Mouse (Mus musculus) splenic B cell, adult 2 months (primary cell): ENCODE results near the gene Sipa1l2.

Experiments used
- DNase-seq: peaks from one replicate; pipeline ENCODE4 v3.0.0-alpha.2; 2011; ENCODE audit warnings: low read depth, low spot score
- H3K27me3 ChIP-seq: 2 replicates; pipeline ENCODE4 v1.6.1; 2012; ENCODE audit warnings: mild to moderate bottlenecking, low read length, moderate library complexity, mixed read lengths; ENCODE audit not compliant: control insufficient read depth, poor library complexity, insufficient read depth, severe bottlenecking
- H3K36me3 ChIP-seq: 2 replicates; pipeline ENCODE4 v1.6.1; 2012; ENCODE audit warnings: mild to moderate bottlenecking, low read length, moderate library complexity, mixed read lengths; ENCODE audit not compliant: control insufficient read depth, poor library complexity, insufficient read depth, severe bottlenecking

Gene Sipa1l2

DNA sequence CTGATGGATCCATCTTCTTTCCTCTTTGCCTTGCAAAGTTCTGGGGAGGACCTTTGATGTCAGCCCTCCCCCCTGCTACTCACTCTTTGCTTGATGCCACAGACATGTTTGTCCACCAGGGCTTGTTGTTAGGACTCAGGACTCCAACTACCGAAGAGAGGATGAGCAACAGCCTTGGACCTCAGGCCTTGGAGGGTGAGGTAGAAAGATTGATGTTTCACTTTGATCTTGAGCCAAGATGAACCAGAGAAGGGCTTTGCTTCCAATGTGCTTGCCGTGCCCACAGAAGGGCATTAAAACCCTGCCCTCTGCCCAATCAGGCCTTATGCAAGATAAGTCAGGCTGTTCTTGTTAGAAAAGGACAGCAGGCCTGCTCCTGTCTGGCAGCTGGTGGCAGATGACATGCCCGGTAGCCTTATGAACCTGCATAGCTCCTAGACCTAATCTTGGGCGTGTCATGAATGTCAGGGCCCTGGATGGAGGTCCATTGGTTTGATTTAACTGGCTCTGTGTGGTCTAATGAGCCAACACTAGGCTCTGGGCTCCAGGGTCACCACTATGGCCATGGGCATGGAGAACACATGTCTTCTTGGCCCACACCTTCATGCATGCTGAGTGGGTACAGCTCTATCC is 184.9 kb downstream of the Sipa1l2 start:
- no peak for DNase-seq
- no peaks in the 10 kb centered on the region for H3K27me3 ChIP-seq
- no peaks in the 10 kb centered on the region for H3K36me3 ChIP-seq

DNA sequence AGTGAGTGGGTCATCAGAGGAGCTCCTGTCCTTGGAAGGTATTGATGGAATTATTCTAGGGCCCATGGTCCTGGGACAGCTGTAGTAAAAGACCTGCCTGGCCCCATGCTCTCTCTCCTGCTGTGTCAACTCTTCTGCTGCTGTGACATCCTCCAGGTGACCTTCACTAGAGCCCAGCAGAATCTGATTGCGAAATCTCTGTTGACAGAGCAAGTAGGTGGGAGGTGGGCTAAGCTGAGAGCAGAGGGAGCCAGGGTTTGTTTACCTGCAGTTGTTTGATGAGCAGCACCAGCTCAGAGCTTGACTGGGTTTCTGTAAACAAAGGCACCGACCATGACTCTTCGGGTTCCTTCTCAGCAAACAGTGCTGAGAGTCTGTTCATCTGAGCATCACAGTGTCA is 187.9 kb downstream of the Sipa1l2 start:
- H3K36me3 ChIP-seq, result no peaks in the 10 kb centered on the region
- DNase-seq, result no peak
- H3K27me3 ChIP-seq, result no peaks in the 10 kb centered on the region

DNA sequence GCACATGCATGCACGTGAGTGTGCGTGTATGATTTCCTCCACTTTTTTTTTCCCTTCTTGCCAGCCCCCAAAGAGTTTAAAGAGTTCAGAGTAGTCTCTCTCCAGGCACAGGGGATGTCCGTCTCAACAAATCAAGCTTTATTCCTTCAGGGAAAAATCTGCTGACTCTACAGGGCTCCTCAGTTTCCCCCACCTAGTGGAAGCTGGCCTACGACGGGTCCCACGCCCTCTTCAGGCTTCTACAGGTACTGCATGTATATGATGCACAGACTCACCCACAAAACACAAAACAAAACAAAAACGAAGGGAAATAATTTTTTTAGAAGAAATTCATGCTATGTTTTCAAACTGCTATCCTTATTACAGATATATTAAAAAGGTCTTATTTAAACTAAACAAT is 189.7 kb downstream of the Sipa1l2 start:
- DNase-seq, result no peak
- no peaks in the 10 kb centered on the region for H3K27me3 ChIP-seq

DNA sequence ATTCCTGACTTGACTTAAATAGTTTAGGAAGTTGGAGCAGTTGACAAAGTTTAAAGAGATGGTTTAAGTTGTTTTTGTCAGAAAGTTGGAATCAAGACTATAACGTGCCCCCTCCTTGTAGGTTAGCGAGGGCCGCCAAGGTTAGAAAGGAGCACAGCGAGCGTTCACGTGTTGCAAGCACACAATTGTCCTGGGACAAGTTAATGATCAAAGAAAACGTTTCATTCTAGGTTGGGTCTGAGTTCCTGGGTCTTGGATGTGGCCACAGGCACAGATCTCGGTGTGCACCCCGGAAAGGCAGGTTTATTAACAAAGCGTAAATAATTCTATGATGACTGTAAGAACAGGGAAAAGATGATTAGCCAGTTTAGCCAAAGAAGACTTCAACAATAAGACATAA is 190.5 kb downstream of the Sipa1l2 start:
- no peak for DNase-seq
- Histone ChIP-seq H3K36me3 (no peaks in the 10 kb centered on the region), H3K27me3 (no peaks in the 10 kb centered on the region)

More for the DNA sequence above, 189.7 kb downstream of the Sipa1l2 start:
- no peaks in the 10 kb centered on the region for H3K36me3 ChIP-seq

DNA sequence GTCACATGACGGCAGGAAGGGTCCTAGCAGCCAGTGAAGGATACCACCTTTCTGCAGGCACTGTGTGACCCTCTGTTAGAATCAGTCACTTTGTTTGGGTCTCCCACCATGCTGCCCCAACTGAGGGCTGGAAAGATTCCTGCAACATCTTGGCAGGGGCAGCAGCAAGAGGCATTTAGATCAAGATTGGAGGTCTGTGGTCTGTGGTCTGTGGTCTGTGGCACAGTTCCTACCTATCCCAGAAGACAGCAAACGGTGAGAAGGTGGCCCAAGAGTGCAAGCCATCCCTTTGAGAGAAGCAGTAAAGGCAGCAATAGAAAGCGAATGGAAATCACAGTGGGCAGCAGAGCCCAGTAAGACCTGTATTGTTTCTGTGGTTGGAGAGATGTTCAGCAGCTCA is 191.9 kb downstream of the Sipa1l2 start:
- no peak for DNase-seq
- Histone ChIP-seq H3K27me3 (no peaks in the 10 kb centered on the region), H3K36me3 (no peaks in the 10 kb centered on the region)

DNA sequence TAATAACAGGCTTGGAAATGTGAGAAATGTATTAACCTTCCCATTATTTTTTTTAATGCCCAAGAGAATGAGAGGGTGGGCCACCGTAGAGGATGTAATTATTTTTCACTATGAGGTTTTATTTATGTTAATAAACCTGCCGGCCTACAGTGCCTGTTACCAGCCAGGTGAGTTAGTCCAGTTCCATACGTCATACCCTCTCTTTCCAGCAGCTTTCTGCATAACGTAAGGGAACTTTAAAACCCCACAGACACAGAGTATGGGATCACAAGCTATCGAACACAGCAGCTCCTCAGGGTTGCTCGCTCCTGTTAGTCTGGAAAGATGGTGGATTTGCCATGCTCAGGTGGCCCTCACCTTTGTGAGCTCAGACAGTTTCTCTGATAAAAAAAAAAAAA is 193.2 kb downstream of the Sipa1l2 start:
- Histone ChIP-seq H3K27me3 (no peaks in the 10 kb centered on the region), H3K36me3 (no peaks in the 10 kb centered on the region)
- DNase-seq, result no peak

DNA sequence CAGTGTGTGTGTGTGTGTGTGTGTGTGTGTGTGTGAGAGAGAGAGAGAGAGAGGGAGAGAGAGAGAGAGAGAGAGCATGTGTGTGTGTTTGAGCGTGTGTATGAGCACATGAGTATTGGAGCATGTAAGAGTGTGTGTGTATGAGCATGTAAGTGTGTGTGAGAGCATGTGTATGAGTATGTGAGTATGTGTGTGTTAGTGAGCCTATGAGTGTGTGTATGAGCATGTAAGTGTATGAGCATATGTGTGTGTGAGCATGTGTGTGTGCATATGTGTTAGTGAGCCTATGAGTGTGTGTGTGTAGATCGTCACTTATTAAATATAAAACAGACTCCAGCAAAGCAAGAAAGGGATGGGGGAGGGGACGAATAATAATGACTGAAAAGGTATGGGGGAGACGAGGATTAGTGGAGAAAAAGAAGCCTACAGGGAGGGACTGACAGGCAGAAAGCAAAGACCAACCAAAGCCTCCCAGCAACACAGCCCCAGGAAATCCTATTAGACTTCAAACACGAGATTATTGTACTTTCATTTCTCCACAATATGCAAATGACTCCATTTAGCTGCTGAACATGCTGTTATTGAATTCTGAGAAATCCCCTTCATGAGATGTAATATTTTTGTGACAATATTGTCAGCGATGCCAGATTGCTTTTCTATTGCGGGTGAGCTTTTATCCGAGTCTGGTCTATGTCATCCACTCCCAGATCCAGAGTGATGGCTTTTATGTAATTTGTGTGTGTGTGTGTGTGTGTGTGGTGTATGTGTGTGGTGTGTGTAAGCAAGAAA is 193.8 kb downstream of the Sipa1l2 start:
- Histone ChIP-seq H3K36me3 (no peaks in the 10 kb centered on the region), H3K27me3 (no peaks in the 10 kb centered on the region)
- DNase-seq, result no peak

DNA sequence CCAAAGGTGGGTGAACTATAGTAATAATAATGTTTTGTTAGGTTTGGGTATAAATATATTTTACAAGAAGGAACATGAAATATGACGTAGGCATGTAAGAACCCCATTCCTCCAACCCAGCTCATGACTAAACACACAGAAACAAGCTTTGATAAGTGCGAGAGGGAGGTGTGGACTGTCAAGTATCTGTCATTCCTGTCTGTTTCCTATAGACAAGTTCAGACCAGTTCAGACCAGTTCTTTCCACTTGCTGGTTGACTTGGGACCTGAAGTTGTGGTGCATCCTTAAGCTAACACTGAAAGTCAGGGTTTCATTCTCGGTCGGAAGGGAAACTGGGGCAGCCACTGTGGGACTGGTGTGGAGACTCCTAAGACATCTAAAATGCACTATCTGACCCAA is 197.0 kb downstream of the Sipa1l2 start:
- DNase-seq, result no peak
- no peaks in the 10 kb centered on the region for H3K27me3 ChIP-seq
- no peaks in the 10 kb centered on the region for H3K36me3 ChIP-seq

DNA sequence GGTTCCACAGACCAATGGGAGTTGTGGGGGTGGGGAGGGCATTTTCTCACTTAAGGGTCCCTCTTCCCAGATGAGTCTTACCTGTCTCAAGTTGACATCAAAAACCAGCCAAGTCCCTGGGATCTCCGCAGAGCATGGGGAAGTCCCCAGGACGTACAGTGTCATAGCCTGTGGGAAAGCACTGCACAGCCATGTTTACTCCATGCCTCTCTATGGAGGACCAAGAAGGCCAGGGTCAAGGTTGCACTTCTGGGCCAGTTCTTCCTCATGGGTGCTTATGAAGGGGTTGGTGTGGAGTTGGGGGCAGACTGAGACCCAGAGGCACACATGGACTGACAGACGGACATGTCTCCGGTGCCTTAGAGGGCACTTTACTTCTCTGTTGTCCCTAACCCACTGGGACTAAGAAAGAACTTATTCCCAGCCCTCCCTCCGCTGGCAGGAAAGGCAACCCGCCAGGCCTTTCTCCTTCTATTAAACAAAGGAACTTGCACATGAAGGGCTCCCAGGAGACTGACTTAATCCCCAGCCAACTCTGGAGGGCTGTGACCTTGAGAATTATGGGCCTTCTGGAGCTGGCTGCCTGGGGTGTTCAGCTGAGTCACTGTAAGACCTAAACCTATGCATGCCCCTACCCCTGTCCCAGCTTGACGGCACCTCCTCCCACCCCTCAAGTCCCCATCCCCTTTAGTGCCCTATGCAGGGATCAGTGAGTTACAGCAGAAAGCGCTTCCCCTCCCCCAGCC is 199.9 kb downstream of the Sipa1l2 start:
- Histone ChIP-seq H3K36me3 (no peaks in the 10 kb centered on the region), H3K27me3 (no peaks in the 10 kb centered on the region)

DNA sequence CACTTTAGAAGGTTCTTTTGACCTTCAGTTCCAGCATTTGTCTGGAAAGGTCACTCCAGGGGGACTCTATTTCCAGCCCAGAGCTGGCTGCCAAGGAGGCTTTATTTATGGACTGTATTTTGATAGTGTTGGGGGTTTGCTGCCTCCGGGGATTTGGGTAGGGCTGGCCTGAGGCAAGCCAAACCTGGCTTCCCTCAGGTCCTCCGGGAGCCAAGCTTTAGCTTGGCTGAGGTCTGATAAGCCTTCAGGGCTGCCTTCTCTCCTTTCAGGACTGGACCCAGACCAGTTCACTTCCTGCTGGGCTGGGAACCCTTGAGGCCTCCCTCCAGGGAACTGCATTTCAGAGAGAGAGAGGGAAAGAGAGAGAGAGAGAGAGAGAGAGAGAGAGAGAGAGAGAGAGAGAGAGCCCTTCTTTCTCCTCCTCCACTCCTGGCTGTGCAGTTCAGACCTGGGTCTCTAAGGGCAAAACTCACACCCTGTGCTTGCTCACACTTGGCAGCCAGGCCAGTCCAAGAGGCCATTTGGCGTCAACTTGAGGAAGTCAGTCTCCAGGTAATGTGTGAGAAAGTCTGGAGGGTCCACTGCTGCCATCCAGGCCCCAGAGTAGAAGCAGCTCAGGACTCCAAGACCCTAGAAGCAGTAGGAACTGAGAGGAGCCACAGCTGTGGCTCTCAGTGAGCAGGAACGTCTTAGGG is 201.1 kb downstream of the Sipa1l2 start:
- no peak for DNase-seq
- no peaks in the 10 kb centered on the region for H3K36me3 ChIP-seq
- H3K27me3 ChIP-seq, result no peaks in the 10 kb centered on the region

More for the DNA sequence above, 199.9 kb downstream of the Sipa1l2 start:
- no peak for DNase-seq
